Mouse (Mus musculus): ENCODE data around the gene Cactin.

Cactin gene

DNA sequence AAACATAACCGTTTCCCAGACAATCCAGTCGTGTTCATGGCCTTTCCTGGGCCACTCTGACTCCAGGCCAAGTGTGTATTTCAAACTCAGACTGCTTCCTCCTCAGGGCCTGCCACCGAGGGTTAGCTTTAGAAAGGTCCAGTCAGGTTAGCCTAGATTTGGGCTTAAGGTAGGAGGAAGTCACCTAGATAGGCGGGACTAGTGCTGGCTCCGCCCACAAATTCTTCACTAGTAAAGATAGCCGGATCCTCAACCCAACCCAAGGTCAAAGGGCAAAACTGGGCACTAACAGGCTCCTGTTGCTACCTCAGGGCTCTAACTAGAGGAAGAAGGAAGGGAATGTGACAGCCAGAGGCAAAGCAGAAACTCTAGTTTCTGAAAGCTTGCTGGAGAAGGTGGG lies 34.3 kb upstream of the Cactin start:
- TF ChIP-seq NANOG (IDR thresholded peaks at IDR 0.05; ENCODE audit: borderline replicate concordance, low read length) (no peak), CTCF (conservative IDR thresholded peaks at IDR 0.05; ENCODE audit: low read length) (no peak), POU5F1 (IDR thresholded peaks at IDR 0.05; ENCODE audit: borderline replicate concordance, low read length) (no peak)
- peak overlapping the region; percentile 80; the same call in 1 of the 2 replicates for H3K4me3 ChIP-seq (replicated peaks; ENCODE audit: low read length)
- peaks cover 92% of the 10 kb centered on the region for H3K4me1 ChIP-seq (replicated peaks; ENCODE audit: low read depth, low read length)

DNA sequence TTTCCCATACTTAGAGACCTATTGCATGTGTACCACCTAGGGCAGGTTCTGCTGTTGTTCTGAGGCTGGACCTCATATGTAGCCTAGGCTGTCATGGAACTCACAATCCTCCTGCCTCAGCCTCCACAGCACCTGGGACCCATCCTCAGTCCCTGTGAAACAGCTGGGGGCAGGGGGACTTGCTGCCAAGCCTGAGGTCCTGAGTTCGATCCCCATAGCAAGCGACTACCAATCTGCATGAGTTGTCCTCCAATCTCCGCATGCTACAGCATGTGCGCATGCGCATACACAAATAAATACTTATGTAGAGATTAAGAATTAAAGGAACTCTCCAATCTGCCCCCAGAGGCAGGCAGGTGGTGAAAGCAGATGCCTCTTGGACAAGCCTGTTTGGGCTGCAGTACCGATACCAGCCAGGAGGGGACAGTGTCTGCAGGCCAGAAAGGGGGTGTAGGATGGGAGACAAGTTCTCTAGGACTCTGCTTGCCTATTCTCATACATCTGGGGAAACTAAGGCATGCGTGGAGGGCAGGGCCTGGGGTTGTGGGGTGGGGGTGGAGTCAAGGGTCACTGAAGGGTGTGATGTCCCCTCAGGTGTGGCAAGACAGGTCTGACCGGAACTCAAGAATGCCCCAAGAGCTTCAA lies 33.3 kb upstream of the Cactin start:
- peak; percentile 100 for TF ChIP-seq CTCF (conservative IDR thresholded peaks at IDR 0.05; ENCODE audit: low read length)
- no peak for TF ChIP-seq NANOG (IDR thresholded peaks at IDR 0.05; ENCODE audit: borderline replicate concordance, low read length)
- H3K4me1 ChIP-seq (replicated peaks; ENCODE audit: low read depth, low read length), result peaks cover 94% of the 10 kb centered on the region
- no peaks in the 10 kb centered on the region for H3K9me3 ChIP-seq (ENCODE audit: low read length)
- H3K4me3 ChIP-seq (replicated peaks; ENCODE audit: low read length), result peak overlapping the region; percentile 35
- H3K36me3 ChIP-seq (ENCODE audit: insufficient read depth, low read length), result no peaks in the 10 kb centered on the region
- peaks cover 36% of the 10 kb centered on the region for H3K27me3 ChIP-seq (ENCODE audit: insufficient read depth, low read length)

More for the DNA sequence above, 34.3 kb upstream of the Cactin start:
- Histone ChIP-seq H3K36me3 (ENCODE audit: insufficient read depth, low read length) (no peaks in the 10 kb centered on the region), H3K27me3 (ENCODE audit: insufficient read depth, low read length) (peaks cover 36% of the 10 kb centered on the region), H3K9me3 (ENCODE audit: low read length) (no peaks in the 10 kb centered on the region)

DNA sequence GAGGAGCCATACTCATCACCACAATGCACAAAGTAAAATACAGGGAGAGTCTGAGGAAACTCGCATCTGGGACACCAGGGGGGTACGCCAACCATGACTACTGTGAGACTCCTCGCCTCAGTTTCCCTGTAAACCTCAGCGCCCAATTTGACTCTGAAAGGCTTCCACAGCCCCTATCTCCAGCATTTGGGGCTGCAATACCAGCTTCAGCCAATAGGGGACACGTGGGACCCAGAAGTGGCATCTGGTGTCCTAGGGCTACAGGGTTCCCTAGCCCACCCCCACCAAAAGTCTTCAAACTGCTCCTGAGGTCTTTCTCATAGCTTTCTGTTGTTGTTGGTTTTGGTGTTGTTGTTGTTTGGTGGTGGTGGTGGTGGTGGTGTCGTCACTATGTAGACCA lies 32.3 kb upstream of the Cactin start:
- H3K36me3 ChIP-seq (ENCODE audit: insufficient read depth, low read length), result no peaks in the 10 kb centered on the region
- no peak for TF ChIP-seq POU5F1 (IDR thresholded peaks at IDR 0.05; ENCODE audit: borderline replicate concordance, low read length)
- peak; percentile 97 for TF ChIP-seq CTCF (conservative IDR thresholded peaks at IDR 0.05; ENCODE audit: low read length)
- H3K27me3 ChIP-seq (ENCODE audit: insufficient read depth, low read length), result peaks cover 29% of the 10 kb centered on the region
- peak overlapping the region; percentile 35; the same call in 1 of the 2 replicates for H3K4me3 ChIP-seq (replicated peaks; ENCODE audit: low read length)
- H3K4me1 ChIP-seq (replicated peaks; ENCODE audit: low read depth, low read length), result peaks cover 88% of the 10 kb centered on the region
- H3K9me3 ChIP-seq (ENCODE audit: low read length), result no peaks in the 10 kb centered on the region

DNA sequence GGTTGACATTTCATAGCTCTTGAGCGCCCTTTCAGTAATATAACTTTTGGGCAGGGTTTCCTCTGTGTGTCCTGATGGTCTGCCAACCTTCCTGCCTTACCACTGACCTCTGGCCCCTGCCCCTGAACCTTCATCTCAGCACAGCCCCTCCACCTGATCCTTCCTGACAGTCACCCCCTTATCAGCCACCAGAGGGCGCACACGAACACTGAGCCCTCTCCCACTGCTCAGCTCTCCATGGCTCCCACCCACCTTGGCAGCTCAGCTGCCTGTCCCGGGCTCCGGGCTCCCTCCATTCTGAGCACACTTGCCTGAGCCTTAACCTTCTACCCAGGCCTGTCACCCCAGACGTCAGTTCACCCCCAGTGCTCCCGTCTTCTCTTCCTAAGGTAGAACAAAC lies 31.6 kb upstream of the Cactin start:
- TF ChIP-seq CTCF (conservative IDR thresholded peaks at IDR 0.05; ENCODE audit: low read length) (peak; percentile 72), NANOG (IDR thresholded peaks at IDR 0.05; ENCODE audit: borderline replicate concordance, low read length) (no peak), POU5F1 (IDR thresholded peaks at IDR 0.05; ENCODE audit: borderline replicate concordance, low read length) (no peak)
- H3K9me3 ChIP-seq (ENCODE audit: low read length), result no peaks in the 10 kb centered on the region
- peaks cover 25% of the 10 kb centered on the region for H3K27me3 ChIP-seq (ENCODE audit: insufficient read depth, low read length)
- H3K4me3 ChIP-seq (replicated peaks; ENCODE audit: low read length), result peak overlapping the region; percentile 75; the same call in 1 of the 2 replicates
- H3K36me3 ChIP-seq (ENCODE audit: insufficient read depth, low read length), result peaks cover 3% of the 10 kb centered on the region; the same call in 1 of the 2 replicates
- H3K4me1 ChIP-seq (replicated peaks; ENCODE audit: low read depth, low read length), result peaks cover 88% of the 10 kb centered on the region

DNA sequence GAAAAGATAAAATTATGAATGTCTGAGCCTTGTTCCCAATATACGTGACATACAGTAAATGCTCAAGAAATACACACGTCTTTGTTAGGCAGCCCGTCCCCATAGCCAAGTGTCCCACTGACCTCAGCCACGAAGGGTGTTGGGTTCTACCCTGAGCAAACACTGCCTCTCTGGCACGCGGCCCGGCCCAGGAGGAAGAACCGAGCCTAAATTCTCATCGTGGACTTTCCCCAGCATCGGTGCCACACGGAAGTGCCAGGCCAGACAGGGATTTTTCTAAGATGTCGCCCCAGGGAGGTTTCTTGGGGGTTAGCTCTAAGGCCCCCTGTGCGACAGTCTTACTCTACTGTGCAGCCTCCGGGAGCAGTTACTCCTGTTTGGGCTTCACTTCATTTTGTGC lies 31.1 kb upstream of the Cactin start:
- peaks cover 20% of the 10 kb centered on the region for H3K27me3 ChIP-seq (ENCODE audit: insufficient read depth, low read length)
- H3K4me3 ChIP-seq (replicated peaks; ENCODE audit: low read length), result peak overlapping the region; percentile 75; the same call in 1 of the 2 replicates
- peaks cover 9% of the 10 kb centered on the region; the same call in 1 of the 2 replicates for H3K36me3 ChIP-seq (ENCODE audit: insufficient read depth, low read length)
- no peaks in the 10 kb centered on the region for H3K9me3 ChIP-seq (ENCODE audit: low read length)
- TF ChIP-seq POU5F1 (IDR thresholded peaks at IDR 0.05; ENCODE audit: borderline replicate concordance, low read length) (no peak), CTCF (conservative IDR thresholded peaks at IDR 0.05; ENCODE audit: low read length) (no peak), NANOG (IDR thresholded peaks at IDR 0.05; ENCODE audit: borderline replicate concordance, low read length) (no peak)
- H3K4me1 ChIP-seq (replicated peaks; ENCODE audit: low read depth, low read length), result peaks cover 88% of the 10 kb centered on the region

DNA sequence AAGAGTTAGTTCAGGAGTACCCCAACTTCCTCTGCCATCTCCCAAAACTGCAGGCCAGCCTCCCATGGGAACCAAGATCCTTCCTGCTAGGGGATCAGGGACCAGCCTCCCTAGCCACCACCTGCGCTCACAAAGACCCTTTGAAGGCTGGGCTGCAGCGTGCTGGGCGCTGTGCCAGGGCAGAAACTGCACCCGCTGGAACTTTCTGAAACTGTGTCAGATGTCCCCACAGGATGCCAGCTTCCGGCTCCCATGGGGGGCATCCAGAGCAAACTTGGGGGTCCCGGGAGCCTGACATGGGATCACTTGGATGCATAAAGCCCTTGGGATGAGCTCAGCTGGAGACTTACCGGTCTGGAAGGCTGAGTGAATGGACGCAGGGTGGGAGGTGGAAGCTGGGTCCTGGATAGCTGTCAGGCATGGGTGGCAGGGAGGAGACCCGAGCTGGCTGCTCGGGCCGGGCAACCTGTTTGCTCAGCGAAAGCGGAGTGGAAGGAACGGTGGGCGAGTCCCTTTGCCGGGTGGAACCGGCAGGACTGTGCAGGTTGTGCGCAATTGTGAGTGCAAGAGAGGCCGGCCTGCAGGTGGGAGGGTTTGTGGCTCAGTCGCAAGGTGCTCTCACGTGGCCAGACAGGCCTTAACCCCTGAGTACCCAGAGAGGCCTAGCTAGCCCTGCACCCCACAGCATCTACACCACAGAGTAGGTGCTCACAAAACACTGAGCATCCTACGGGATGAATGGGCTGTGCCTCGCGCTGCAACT lies 30.0 kb upstream of the Cactin start:
- Histone ChIP-seq H3K4me1 (replicated peaks; ENCODE audit: low read depth, low read length) (peaks cover 90% of the 10 kb centered on the region), H3K27me3 (ENCODE audit: insufficient read depth, low read length) (peaks cover 14% of the 10 kb centered on the region), H3K4me3 (replicated peaks; ENCODE audit: low read length) (peak overlapping the region; percentile 75), H3K9me3 (ENCODE audit: low read length) (no peaks in the 10 kb centered on the region), H3K36me3 (ENCODE audit: insufficient read depth, low read length) (peaks cover 19% of the 10 kb centered on the region)
- TF ChIP-seq POU5F1 (IDR thresholded peaks at IDR 0.05; ENCODE audit: borderline replicate concordance, low read length) (no peak), CTCF (conservative IDR thresholded peaks at IDR 0.05; ENCODE audit: low read length) (no peak), NANOG (IDR thresholded peaks at IDR 0.05; ENCODE audit: borderline replicate concordance, low read length) (no peak)

DNA sequence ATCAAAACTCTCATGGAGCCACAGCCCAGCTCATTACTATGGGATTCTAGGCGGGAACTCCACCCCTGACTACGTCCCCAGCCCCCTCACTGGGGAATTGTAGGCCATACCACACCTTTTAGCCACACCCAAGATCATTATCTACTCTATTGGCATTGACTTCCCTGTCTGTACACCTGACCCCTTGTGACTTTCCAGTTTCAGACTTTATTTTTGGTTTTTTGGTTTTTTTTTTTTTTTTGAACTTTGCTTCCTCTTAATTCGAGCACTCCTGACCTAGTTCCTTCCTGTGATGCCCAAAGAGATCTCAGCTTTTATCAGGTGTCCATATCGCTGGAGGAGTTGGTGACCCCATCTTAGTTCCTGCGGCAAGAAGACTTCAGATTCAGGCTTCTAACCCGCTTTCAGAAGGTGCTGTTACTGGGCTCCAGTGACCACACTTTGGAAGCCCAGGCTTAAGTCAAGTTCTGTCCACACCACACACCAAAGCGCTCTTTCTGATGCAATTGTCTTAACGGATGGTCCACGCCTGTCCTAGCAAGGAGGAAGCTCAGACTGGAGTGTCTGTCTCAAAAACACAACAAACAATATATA lies 29.3 kb upstream of the Cactin start, which contains the start of gene Tjp3:
Gene Tjp3, minus strand, starts transcription at position 71 of the 594 bp plus-strand sequence.
- no peaks in the 10 kb centered on the region for H3K9me3 ChIP-seq (ENCODE audit: low read length)
- H3K4me3 ChIP-seq (replicated peaks; ENCODE audit: low read length), result peak within 1 kb of the TSS; percentile 75
- peaks cover 27% of the 10 kb centered on the region for H3K36me3 ChIP-seq (ENCODE audit: insufficient read depth, low read length)
- peaks cover 14% of the 10 kb centered on the region for H3K27me3 ChIP-seq (ENCODE audit: insufficient read depth, low read length)
- peaks cover 90% of the 10 kb centered on the region for H3K4me1 ChIP-seq (replicated peaks; ENCODE audit: low read depth, low read length)
- no peak for TF ChIP-seq CTCF (conservative IDR thresholded peaks at IDR 0.05; ENCODE audit: low read length)

DNA sequence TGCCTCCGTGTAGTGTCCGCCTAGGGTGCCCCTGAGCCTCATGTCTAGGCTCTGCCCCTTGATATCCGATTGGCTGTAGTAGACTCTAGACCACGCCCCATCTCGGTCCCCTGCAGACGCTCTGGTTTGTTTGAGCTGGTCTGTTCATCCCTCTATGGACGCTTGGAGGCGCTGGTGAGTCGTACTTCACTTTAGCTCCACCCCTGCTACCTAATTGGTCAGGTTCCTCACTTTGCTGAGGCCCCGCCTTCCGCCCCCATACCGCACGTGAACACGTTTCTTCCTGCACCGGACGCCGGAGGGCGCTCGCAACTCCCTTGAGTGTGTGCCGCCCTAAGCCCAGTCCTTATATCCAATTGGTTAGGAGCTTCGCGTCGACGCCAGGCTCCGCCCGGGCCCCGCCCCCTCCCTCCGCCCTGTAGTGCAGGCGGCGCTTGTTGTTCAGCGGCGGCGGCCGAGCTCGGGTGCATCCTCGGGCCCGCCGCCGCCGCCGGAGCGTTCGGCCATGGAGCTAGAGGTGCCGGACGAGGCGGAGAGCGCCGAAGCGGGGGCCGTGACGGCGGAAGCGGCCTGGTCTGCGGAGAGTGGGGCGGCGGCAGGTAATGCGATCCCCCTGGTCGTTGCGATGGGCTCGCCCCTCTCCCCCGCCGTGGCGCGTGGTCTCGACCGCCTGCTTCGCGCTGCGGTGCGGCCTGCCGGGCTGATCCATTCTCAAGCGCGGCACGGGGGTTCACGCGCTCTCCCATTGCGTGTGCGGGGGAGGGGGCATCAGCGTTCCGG lies 28.2 kb upstream of the Cactin start, which contains the start of gene Pip5k1c:
Gene Pip5k1c, plus strand, starts transcription at position 410 of the 780 bp plus-strand sequence.
- TF ChIP-seq POU5F1 (IDR thresholded peaks at IDR 0.05; ENCODE audit: borderline replicate concordance, low read length), result no peak
- TF ChIP-seq CTCF (conservative IDR thresholded peaks at IDR 0.05; ENCODE audit: low read length), result peak; percentile 69
- no peak for TF ChIP-seq NANOG (IDR thresholded peaks at IDR 0.05; ENCODE audit: borderline replicate concordance, low read length)
- no peaks in the 10 kb centered on the region for H3K9me3 ChIP-seq (ENCODE audit: low read length)
- peak within 1 kb of the TSS; percentile 95 for H3K4me3 ChIP-seq (replicated peaks; ENCODE audit: low read length)
- H3K36me3 ChIP-seq (ENCODE audit: insufficient read depth, low read length), result peaks cover 30% of the 10 kb centered on the region
- peaks cover 90% of the 10 kb centered on the region for H3K4me1 ChIP-seq (replicated peaks; ENCODE audit: low read depth, low read length)
- peaks cover 14% of the 10 kb centered on the region for H3K27me3 ChIP-seq (ENCODE audit: insufficient read depth, low read length)

Data from E14TG2a.4 (cell line).